Mouse (Mus musculus) thymus, postnatal 0 days (tissue): ENCODE measurements around the gene Lhfp. TPM values are rescaled to one million over a fixed set of nuclear protein-coding genes. Genes with fewer than 3 reads are reported as not detected.

Experiments
- DNase-seq: peaks from one replicate; pipeline ENCODE4 v3.0.0-alpha.2; 2015; ENCODE audit warnings: low spot score
- polyA plus RNA-seq: library from polyadenylated mRNA; unstranded; fragments of >200 nt; fragmentation: Nextera tagmentation; extraction: Ambion mirVana; gene quantifications from 2 replicates; pipeline ENCODE4 v1.2.1, GENCODE M21; 2015

The Lhfp gene
- 8.1 and 8.8 TPM in 2 replicates for polyA plus RNA-seq

DNA sequence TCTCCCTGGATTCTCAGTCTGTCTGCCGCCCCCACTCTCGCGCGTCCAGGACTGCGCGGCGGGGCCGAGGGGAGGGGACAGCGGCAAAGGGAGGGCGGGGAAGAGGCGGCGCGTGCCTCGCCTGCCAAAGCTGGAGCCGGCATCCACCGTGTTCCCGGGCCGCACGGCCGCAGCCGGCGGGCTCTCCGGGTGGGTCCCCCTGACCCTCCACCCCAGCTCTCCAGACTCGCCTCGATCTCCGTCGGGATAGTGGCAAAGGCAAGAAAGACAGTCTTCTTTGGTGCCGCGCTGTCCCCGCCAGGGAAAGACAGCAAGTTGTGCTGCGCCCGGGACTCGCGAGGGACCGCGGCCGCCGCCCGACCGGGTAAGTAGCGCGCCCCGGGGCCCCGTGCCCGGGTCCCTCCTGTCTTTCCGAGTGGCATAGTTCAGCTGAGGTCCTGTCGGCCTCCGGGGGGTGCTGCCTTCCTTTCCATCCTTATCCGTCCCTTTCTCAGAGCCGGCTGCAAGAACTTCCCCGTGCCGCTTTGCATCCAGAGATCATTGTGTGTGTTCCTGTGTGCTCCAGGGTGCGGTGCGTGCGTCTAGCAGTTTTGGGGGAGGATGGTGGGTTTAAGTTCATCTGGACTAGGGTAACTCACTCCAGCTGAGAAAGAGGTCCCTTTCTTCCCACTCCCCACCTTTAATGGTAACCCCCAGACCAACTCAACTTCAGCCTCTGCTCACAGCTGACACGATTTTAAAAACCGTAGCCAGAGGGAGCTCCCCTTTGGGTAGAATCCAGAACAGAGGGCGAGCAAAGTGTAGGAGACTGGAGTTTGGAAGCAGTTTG, at the start of gene Lhfp:
Gene Lhfp, plus strand, starts transcription at position 118 of the 829 bp plus-strand sequence.
- peak; percentile 26 for DNase-seq

- no peak for DNase-seq
Observed at GRCm38 (mm10) chr3:52993296-52993695, 48.0 kb upstream of the Lhfp start.

GRCm38 (mm10) chr3:52994666-52995065, 46.7 kb upstream of the Lhfp start:
- no peak for DNase-seq

GRCm38 (mm10) chr3:52996635-52997034, 44.7 kb upstream of the Lhfp start:
- no peak for DNase-seq

GRCm38 (mm10) chr3:52997381-52997780, 43.9 kb upstream of the Lhfp start:
- no peak for DNase-seq

DNA sequence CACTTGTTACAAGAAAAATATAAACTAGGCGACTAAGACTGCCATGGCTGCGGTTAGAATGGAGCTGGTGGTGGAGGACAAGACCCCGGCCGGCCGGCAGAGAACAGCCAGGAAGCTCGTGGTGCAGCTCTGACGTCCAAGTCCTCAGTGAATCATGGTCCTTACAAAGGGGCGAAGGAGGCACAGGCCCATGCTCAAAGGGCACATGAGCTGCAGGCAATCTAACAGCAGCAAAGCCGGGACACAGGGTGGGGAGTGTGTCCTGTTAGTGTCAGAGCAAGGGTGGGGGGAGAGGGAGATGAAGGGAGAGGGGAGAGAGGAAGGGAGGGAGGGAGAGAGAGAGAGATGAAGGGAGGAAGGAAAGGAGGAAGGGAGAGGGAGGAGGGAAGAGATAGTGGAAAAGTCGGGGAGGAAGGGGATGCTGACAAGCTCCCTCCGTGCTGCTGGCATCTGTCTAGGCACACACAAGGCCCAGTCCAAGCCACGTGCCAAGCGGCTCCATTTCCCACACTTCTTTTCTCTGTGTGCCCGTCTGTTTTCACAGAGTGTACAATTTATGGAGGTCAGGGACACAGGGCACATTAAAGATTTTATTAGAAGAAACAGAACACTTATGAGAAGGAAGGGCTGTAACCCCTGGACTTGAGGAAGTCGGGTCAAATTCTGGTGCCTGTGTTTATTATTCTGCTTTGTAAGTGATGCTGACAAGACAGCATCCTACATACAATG, 42.1 kb upstream of the Lhfp start:
- no peak for DNase-seq

DNA sequence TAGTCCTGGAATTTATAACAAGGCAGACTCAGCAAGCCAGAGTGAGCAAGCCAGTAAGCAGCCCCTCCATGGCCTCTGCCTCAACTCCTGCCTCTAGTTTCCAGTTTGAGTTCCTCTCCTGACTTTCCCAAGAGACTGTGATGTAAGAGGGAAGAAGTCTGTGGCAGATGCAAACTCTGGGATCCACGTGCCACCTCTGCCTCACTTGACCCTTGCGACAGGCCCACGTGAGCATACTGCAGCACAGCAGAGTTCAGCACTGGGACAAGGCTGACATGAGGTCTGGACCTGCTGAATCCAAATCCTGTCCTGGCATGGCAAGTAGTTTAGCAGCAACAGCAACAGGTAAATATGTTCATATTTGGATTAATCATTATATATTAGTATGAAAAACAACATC, 41.3 kb upstream of the Lhfp start:
- no peak for DNase-seq

GRCm38 (mm10) chr3:53002076-53002475, 39.3 kb upstream of the Lhfp start:
- no peak for DNase-seq

- peak; percentile 67 for DNase-seq
Observed at GRCm38 (mm10) chr3:53004406-53005114, 36.8 kb upstream of the Lhfp start.

GRCm38 (mm10) chr3:53007411-53007810, 33.9 kb upstream of the Lhfp start:
- no peak for DNase-seq

GRCm38 (mm10) chr3:53016436-53017340, 24.6 kb upstream of the Lhfp start, which contains the start of gene Cog6:
Gene Cog6 (minus strand): TSS chr3:53017237.
- DNase-seq = peak; percentile 95

GRCm38 (mm10) chr3:53027333-53027732, 14.0 kb upstream of the Lhfp start:
- no peak for DNase-seq

GRCm38 (mm10) chr3:53029046-53029445, 12.3 kb upstream of the Lhfp start:
- DNase-seq = peak; percentile 73

DNA sequence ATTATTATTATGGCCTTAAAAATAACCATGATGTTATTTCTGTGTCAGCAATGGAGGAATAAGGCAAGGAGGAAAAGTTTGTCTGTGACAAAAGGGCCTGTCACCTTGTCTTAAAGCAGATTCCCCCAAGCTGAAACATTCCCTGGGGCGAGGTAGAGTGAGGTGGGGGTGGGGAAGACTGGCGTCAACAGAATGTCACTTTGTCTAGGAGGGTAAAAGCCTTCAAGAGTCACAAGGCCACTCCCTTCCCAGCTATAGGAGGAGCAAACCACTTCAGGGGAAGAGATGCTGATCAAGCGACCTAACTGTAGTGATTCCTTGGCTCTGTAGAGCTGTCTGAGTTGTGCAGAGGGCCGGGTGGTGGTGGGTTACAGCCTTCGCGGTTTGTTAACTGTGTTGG, 9.7 kb upstream of the Lhfp start:
- peak; percentile 3 for DNase-seq

DNA sequence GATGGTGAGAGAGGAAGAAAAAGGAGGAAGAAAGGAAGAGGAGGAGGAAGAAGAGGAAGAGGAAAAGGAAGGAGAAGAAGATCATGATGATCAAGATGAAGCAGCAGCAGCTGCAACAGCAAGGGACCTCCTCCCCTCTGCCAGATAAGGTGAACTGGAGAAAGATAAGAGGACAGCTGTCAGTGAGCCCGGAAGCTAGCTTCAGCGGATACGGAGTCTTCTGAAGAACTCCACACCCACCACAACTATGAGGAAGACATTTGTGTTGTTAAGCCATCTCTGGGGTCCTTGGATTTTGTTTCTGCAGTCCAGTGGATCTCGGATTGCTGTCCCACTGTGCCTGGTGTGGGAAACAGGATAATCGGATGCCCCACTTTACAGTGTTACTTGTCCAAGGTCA, 8.9 kb upstream of the Lhfp start:
- peak; percentile 81 for DNase-seq

GRCm38 (mm10) chr3:53033448-53033847, 7.9 kb upstream of the Lhfp start:
- DNase-seq = peak; percentile 34

- DNase-seq = no peak
Observed at GRCm38 (mm10) chr3:53036076-53036475, 5.3 kb upstream of the Lhfp start.

GRCm38 (mm10) chr3:53036941-53037340, 4.4 kb upstream of the Lhfp start:
- peak; percentile 37 for DNase-seq

DNA sequence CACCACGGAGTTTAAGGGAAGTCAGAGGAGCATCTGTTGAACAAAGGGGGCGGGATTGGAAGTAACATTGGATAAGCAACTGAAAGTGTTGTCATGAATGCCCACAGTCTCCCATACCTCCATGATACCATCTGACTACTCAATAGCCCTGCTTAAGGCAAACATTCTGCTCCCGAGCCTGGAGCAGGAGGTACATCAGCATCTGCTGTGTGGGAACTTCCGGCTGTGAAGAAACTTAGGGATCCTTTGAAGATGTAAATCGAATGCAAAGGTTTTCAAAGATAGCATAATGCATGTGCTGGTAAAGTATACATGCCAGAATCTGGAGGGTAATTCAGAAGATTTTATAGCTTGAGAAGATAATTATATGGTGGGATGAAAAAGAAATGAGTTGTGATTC, 2.4 kb upstream of the Lhfp start:
- DNase-seq = no peak

- DNase-seq = no peak
Observed at GRCm38 (mm10) chr3:53039746-53040145, 1.6 kb upstream of the Lhfp start.
